Mouse (Mus musculus): ENCODE results near the gene Ppp1r17. TPM values are rescaled to one million over a fixed set of nuclear protein-coding genes. Genes with fewer than 3 reads are reported as not detected.

The Ppp1r17 gene
- polyA plus RNA-seq (2015; fragmentation: Nextera tagmentation; extraction: Ambion mirVana) = not detected in 2 replicates

GRCm38 (mm10) chr6:56017291-56017994, at the start of gene Ppp1r17:
Gene Ppp1r17, plus strand, starts transcription at chr6:56017497.
- Histone ChIP-seq H3K27me3 (no peaks in the 10 kb centered on the region), H3K9me3 (replicated peaks) (no peaks in the 10 kb centered on the region), H3K27ac (replicated peaks) (no peak within 1 kb of the TSS), H3K4me3 (replicated peaks) (no peak within 1 kb of the TSS), H3K4me1 (no peaks in the 10 kb centered on the region), H3K9ac (no peak within 1 kb of the TSS), H3K4me2 (replicated peaks) (no peak within 1 kb of the TSS), H3K36me3 (no peaks in the 10 kb centered on the region)
- WGBS = 66% methylated on average over 16 of the region's 16 CpGs
- no peak for ATAC-seq (ENCODE audit: insufficient number of reproducible peaks, low FRiP score, low TSS enrichment, low read depth)

- Histone ChIP-seq H3K4me2 (replicated peaks) (no peak overlapping the region), H3K27me3 (no peaks in the 10 kb centered on the region), H3K36me3 (no peaks in the 10 kb centered on the region), H3K9me3 (replicated peaks) (no peaks in the 10 kb centered on the region), H3K9ac (no peak overlapping the region), H3K4me1 (no peaks in the 10 kb centered on the region), H3K27ac (replicated peaks) (no peak overlapping the region), H3K4me3 (replicated peaks) (no peak overlapping the region)
- no peak for ATAC-seq (ENCODE audit: insufficient number of reproducible peaks, low FRiP score, low TSS enrichment, low read depth)
Measured at GRCm38 (mm10) chr6:55972998-55973397, 44.3 kb upstream of the Ppp1r17 start.

- H3K9ac ChIP-seq = no peak overlapping the region
- H3K4me1 ChIP-seq = no peaks in the 10 kb centered on the region
- no peaks in the 10 kb centered on the region for H3K9me3 ChIP-seq (replicated peaks)
- no peaks in the 10 kb centered on the region for H3K36me3 ChIP-seq
- 75% methylated on average over 2 of the region's 2 CpGs for WGBS
- H3K4me2 ChIP-seq (replicated peaks) = no peak overlapping the region
- no peaks in the 10 kb centered on the region for H3K27me3 ChIP-seq
- no peak for ATAC-seq (ENCODE audit: insufficient number of reproducible peaks, low FRiP score, low TSS enrichment, low read depth)
- no peak overlapping the region for H3K27ac ChIP-seq (replicated peaks)
- H3K4me3 ChIP-seq (replicated peaks) = no peak overlapping the region
Measured at GRCm38 (mm10) chr6:55979766-55980165, 37.5 kb upstream of the Ppp1r17 start.

- Histone ChIP-seq H3K9ac (no peak overlapping the region), H3K27me3 (no peaks in the 10 kb centered on the region), H3K36me3 (no peaks in the 10 kb centered on the region), H3K4me2 (replicated peaks) (no peak overlapping the region), H3K4me3 (replicated peaks) (no peak overlapping the region), H3K4me1 (no peaks in the 10 kb centered on the region), H3K27ac (replicated peaks) (no peak overlapping the region), H3K9me3 (replicated peaks) (no peaks in the 10 kb centered on the region)
- WGBS = 45% methylated on average over 4 of the region's 4 CpGs
- ATAC-seq (ENCODE audit: insufficient number of reproducible peaks, low FRiP score, low TSS enrichment, low read depth) = no peak
Measured at GRCm38 (mm10) chr6:56008711-56009110, 8.6 kb upstream of the Ppp1r17 start.

- Histone ChIP-seq H3K4me3 (replicated peaks) (no peak overlapping the region), H3K9ac (no peak overlapping the region), H3K27me3 (no peaks in the 10 kb centered on the region), H3K4me1 (no peaks in the 10 kb centered on the region), H3K27ac (replicated peaks) (no peak overlapping the region), H3K4me2 (replicated peaks) (no peak overlapping the region), H3K9me3 (replicated peaks) (no peaks in the 10 kb centered on the region), H3K36me3 (no peaks in the 10 kb centered on the region)
- no peak for ATAC-seq (ENCODE audit: insufficient number of reproducible peaks, low FRiP score, low TSS enrichment, low read depth)
- 65% methylated on average over 5 of the region's 5 CpGs for WGBS
Measured at GRCm38 (mm10) chr6:56012384-56012783, 4.9 kb upstream of the Ppp1r17 start.

- Histone ChIP-seq H3K4me2 (replicated peaks) (no peak overlapping the region), H3K27me3 (no peaks in the 10 kb centered on the region), H3K9ac (no peak overlapping the region), H3K4me1 (no peaks in the 10 kb centered on the region), H3K27ac (replicated peaks) (no peak overlapping the region), H3K9me3 (replicated peaks) (no peaks in the 10 kb centered on the region), H3K36me3 (no peaks in the 10 kb centered on the region), H3K4me3 (replicated peaks) (no peak overlapping the region)
- no peak for ATAC-seq (ENCODE audit: insufficient number of reproducible peaks, low FRiP score, low TSS enrichment, low read depth)
- 73% methylated on average over 2 of the region's 2 CpGs for WGBS
Measured at GRCm38 (mm10) chr6:56019632-56020031, 2.3 kb downstream of the Ppp1r17 start.

GRCm38 (mm10) chr6:56025533-56025932, 8.2 kb downstream of the Ppp1r17 start:
- H3K9me3 ChIP-seq (replicated peaks) = no peaks in the 10 kb centered on the region
- 61% methylated on average over 2 of the region's 2 CpGs for WGBS

GRCm38 (mm10) chr6:56027318-56027717, 10.0 kb downstream of the Ppp1r17 start:
- no peaks in the 10 kb centered on the region for H3K9me3 ChIP-seq (replicated peaks)
- no peaks in the 10 kb centered on the region for H3K27me3 ChIP-seq
- no peak overlapping the region for H3K9ac ChIP-seq
- H3K4me2 ChIP-seq (replicated peaks) = no peak overlapping the region
- H3K27ac ChIP-seq (replicated peaks) = no peak overlapping the region
- no peaks in the 10 kb centered on the region for H3K4me1 ChIP-seq
- no peak for ATAC-seq (ENCODE audit: insufficient number of reproducible peaks, low FRiP score, low TSS enrichment, low read depth)
- WGBS = 56% methylated on average over 6 of the region's 6 CpGs
- H3K4me3 ChIP-seq (replicated peaks) = no peak overlapping the region
- H3K36me3 ChIP-seq = no peaks in the 10 kb centered on the region

More at GRCm38 (mm10) chr6:56025533-56025932, 8.2 kb downstream of the Ppp1r17 start:
- H3K9ac ChIP-seq = no peak overlapping the region
- ATAC-seq (ENCODE audit: insufficient number of reproducible peaks, low FRiP score, low TSS enrichment, low read depth) = no peak
- no peaks in the 10 kb centered on the region for H3K27me3 ChIP-seq
- no peaks in the 10 kb centered on the region for H3K4me1 ChIP-seq
- no peak overlapping the region for H3K27ac ChIP-seq (replicated peaks)
- no peaks in the 10 kb centered on the region for H3K36me3 ChIP-seq
- H3K4me3 ChIP-seq (replicated peaks) = no peak overlapping the region
- H3K4me2 ChIP-seq (replicated peaks) = no peak overlapping the region

- Histone ChIP-seq H3K9ac (no peak overlapping the region), H3K27me3 (no peaks in the 10 kb centered on the region), H3K36me3 (no peaks in the 10 kb centered on the region), H3K9me3 (replicated peaks) (no peaks in the 10 kb centered on the region), H3K27ac (replicated peaks) (no peak overlapping the region), H3K4me1 (no peaks in the 10 kb centered on the region), H3K4me3 (replicated peaks) (no peak overlapping the region), H3K4me2 (replicated peaks) (no peak overlapping the region)
- 67% methylated on average over 5 of the region's 5 CpGs for WGBS
- no peak for ATAC-seq (ENCODE audit: insufficient number of reproducible peaks, low FRiP score, low TSS enrichment, low read depth)
Measured at GRCm38 (mm10) chr6:56027966-56028365, 10.7 kb downstream of the Ppp1r17 start.

GRCm38 (mm10) chr6:56029986-56030385, 12.7 kb downstream of the Ppp1r17 start:
- Histone ChIP-seq H3K4me1 (no peaks in the 10 kb centered on the region), H3K9ac (no peak overlapping the region), H3K36me3 (no peaks in the 10 kb centered on the region), H3K27me3 (no peaks in the 10 kb centered on the region), H3K9me3 (replicated peaks) (no peaks in the 10 kb centered on the region), H3K27ac (replicated peaks) (no peak overlapping the region), H3K4me2 (replicated peaks) (no peak overlapping the region), H3K4me3 (replicated peaks) (no peak overlapping the region)
- WGBS = 36% methylated on average over 5 of the region's 5 CpGs
- no peak for ATAC-seq (ENCODE audit: insufficient number of reproducible peaks, low FRiP score, low TSS enrichment, low read depth)

GRCm38 (mm10) chr6:56032231-56032630, 14.9 kb downstream of the Ppp1r17 start:
- no peak for ATAC-seq (ENCODE audit: insufficient number of reproducible peaks, low FRiP score, low TSS enrichment, low read depth)
- Histone ChIP-seq H3K4me1 (no peaks in the 10 kb centered on the region), H3K36me3 (no peaks in the 10 kb centered on the region), H3K27ac (replicated peaks) (no peak overlapping the region), H3K9me3 (replicated peaks) (no peaks in the 10 kb centered on the region), H3K9ac (no peak overlapping the region), H3K4me2 (replicated peaks) (no peak overlapping the region), H3K4me3 (replicated peaks) (no peak overlapping the region), H3K27me3 (no peaks in the 10 kb centered on the region)
- WGBS = 57% methylated on average over 2 of the region's 2 CpGs

- Histone ChIP-seq H3K9me3 (replicated peaks) (no peaks in the 10 kb centered on the region), H3K27ac (replicated peaks) (no peak overlapping the region), H3K36me3 (no peaks in the 10 kb centered on the region), H3K9ac (no peak overlapping the region), H3K4me2 (replicated peaks) (no peak overlapping the region), H3K27me3 (no peaks in the 10 kb centered on the region), H3K4me3 (replicated peaks) (no peak overlapping the region), H3K4me1 (no peaks in the 10 kb centered on the region)
- ATAC-seq (ENCODE audit: insufficient number of reproducible peaks, low FRiP score, low TSS enrichment, low read depth) = no peak
- 80% methylated on average over 10 of the region's 10 CpGs for WGBS
Measured at GRCm38 (mm10) chr6:56035054-56035453, 17.8 kb downstream of the Ppp1r17 start.
